Mouse (Mus musculus) cerebellum, adult 11-12 months (tissue): ENCODE results near the gene Rprml.
"Not testable (repeated sequence)": the region's sequence is repeated elsewhere in the genome, so short reads cannot be mapped to it uniquely, and the experiment has no call there.

Experiments used
- DNase-seq: peaks from one replicate; pipeline ENCODE4 v3.0.0; 2022

The Rprml gene

GRCm38 (mm10) chr11:103666181-103666906 is 17.0 kb downstream of the Rprml start:
- DNase-seq = peak; percentile 34

GRCm38 (mm10) chr11:103666907-103667426 is 17.6 kb downstream of the Rprml start:
- DNase-seq = no peak

GRCm38 (mm10) chr11:103675556-103675955 is 26.2 kb downstream of the Rprml start:
- DNase-seq = peak; percentile 65

DNA sequence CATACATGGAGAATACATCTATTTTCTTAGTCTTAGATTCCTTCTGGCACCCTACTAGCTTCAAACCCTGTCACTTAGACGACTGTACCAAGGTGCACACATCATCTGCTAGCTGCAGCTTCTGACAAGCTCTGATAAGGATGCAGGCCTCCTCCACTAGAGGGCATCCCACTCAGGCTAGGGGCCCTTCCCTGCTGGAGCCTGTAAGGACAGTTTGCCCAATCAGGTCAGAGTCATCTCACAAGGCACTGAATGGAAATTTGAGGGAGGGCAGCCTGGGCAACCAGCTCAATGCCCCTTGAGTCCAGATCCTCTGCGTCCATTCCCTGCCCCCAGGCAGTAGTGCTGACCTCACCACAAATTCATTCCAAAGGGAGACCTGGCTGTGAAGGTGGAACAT is 27.7 kb downstream of the Rprml start:
- not testable (repeated sequence) for DNase-seq

GRCm38 (mm10) chr11:103683667-103684334 is 34.4 kb downstream of the Rprml start:
- DNase-seq = no peak

GRCm38 (mm10) chr11:103685261-103685736 is 35.9 kb downstream of the Rprml start:
- no peak for DNase-seq

DNA sequence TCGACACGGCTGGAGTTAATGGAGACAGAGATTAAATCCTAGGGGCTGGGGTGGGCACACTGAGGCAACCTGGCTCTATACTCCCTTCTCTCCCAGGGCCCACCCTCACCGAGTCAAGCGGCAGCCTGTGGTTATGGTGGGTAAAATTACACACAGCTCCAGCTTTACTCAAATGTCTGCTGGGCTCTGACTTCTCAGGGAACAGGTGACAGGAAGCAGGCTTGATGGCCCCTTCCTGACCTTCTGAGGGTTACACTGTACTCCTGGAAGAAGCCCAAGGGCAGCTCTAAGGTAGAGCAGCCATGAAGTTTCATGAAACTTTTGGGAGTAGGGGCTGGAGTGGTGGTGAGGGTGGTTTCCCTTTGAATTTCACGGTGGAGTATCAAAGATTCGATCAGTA is 37.3 kb downstream of the Rprml start:
- no peak for DNase-seq

- DNase-seq = no peak
These were observed 39.1 kb downstream of the Rprml start for GRCm38 (mm10) chr11:103688271-103688979.

- DNase-seq = no peak
These were observed 39.6 kb downstream of the Rprml start for GRCm38 (mm10) chr11:103688980-103689378.

GRCm38 (mm10) chr11:103691036-103691435 is 41.7 kb downstream of the Rprml start:
- DNase-seq = no peak

DNA sequence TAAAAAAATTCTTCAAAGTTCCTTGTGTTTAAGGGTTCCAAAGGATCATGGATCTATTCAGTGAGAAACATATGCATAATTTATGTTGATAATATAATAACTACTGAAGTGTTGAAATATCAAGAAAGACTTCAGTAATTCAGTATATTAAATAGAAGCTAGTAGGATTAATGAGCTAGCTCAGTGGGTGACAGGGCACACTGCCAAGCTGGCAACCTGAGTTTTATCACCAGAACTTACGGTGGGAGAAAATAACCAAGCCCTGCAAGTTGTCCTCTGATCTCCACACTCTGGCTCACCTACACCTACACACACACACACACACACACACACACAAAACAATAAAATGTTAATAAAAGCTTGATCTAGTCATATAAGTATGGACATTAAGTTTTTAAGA is 43.9 kb downstream of the Rprml start:
- DNase-seq = no peak

DNA sequence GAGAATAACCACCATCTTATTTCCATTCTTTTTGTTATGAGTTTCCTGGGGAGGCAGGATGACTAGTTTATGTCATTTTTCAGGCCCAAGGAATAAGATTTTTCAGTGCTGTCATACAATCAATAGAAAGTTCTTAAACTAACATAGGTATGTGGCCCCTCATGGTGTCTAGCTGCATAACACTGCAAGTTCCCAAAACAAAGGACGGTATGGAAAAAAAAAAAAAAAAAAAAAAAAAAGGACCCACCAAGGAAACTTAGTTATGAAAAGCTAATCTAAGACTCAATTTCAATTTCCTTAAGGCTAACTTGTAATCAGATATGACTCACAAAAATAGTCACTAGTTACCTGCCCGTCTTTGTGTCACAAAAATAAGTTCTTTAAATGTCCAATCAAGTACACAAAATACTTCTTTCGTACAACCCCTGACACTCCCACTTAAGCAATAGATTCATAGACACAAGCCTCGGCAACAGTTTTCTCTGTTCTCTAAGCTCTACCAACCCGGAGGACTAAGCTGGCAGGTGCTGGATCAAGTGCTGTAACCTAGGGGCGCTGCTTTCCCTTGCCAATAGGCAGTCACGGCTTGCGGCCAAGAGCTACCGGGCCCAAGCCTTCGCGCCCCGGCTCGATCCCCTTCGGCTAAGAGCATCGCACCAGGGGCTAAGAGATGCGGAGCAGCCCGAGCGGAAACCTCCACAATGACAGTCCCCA is 47.6 kb downstream of the Rprml start:
- DNase-seq = no peak

DNA sequence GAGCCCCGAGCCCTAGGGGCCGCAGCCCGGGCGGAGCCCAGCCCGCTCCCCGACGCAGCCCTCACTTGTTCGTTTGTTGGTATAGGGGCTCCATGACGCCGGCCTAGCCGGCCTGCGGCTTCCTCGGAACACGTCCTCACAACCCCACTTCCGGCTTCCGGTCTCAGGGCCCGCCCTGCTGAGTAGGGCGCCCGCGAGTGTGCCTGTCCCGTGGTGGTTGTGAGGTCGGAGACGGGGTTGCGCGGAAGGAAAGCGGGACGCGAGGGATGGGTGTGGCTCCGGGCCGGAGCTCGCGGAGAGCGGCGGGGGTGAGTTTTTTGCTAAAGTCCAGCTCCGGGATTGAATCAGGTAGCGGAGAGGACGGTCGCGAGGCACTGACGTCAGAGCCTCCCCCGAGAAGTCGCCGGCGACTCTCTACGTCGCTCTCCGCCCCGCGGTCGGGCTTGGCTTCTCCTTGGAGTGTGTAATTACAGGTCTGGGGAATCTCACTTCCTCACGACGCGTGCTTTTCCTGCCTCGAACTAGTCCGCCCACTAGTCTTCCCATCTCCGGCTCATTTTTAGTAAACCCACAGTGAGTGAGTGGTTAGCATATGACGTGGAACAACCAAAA is 48.3 kb downstream of the Rprml start, which contains the start of gene Gosr2:
Gosr2 (minus strand) TSS at position 334 of the 612 bp plus-strand sequence.
- DNase-seq = peak; percentile 86

GRCm38 (mm10) chr11:103698226-103698625 is 48.9 kb downstream of the Rprml start:
- DNase-seq = no peak
